Mouse (Mus musculus): ENCODE results near the gene Gse1. TPM values are rescaled to one million over a fixed set of nuclear protein-coding genes. Genes with fewer than 3 reads are reported as not detected.

Gse1 gene
- polyA plus RNA-seq, 1 experiment from 2014 or later = 9.6 TPM

DNA sequence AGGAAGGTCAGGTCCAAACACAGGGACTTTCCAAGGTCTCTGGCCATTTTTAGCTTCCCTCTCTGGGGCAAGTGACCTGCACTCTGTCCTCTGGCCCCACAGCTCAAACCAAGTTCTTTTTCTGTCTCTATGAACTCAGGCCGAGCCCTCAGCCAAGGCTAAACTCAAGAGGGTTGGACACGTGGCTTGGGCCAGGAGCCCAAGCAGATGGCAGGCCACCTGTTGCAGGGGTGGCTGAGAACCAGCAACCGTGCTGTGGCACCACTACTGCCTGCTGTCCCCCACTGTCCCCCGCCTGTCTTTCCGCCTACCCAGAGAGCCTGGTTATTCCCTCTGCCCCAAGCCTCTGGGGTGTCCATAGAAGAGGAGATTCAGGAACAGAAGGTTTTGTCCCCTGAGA is 14.3 kb upstream of the Gse1 start:
- Histone ChIP-seq H3K27me3 (0 out of 2 replicates have a peak, but pooled peaks cover 9% of the 10 kb centered on the region), H3K36me3 (no peaks in the 10 kb centered on the region), H3K4me3 (no peak overlapping the region), H3K4me1 (peaks cover 39% of the 10 kb centered on the region), H3K9ac (no peak overlapping the region), H3K27ac (no peak overlapping the region), H3K9me3 (no peaks in the 10 kb centered on the region), H3K4me2 (no peak overlapping the region)
- no peak for ATAC-seq (ENCODE audit: borderline replicate concordance, extremely low read depth, low FRiP score, low TSS enrichment)
- WGBS = 71% methylated on average over 5 of the region's 5 CpGs

GRCm38 (mm10) chr8:120215416-120216141 is 12.7 kb upstream of the Gse1 start:
- WGBS = 35% methylated on average over 7 of the region's 7 CpGs

DNA sequence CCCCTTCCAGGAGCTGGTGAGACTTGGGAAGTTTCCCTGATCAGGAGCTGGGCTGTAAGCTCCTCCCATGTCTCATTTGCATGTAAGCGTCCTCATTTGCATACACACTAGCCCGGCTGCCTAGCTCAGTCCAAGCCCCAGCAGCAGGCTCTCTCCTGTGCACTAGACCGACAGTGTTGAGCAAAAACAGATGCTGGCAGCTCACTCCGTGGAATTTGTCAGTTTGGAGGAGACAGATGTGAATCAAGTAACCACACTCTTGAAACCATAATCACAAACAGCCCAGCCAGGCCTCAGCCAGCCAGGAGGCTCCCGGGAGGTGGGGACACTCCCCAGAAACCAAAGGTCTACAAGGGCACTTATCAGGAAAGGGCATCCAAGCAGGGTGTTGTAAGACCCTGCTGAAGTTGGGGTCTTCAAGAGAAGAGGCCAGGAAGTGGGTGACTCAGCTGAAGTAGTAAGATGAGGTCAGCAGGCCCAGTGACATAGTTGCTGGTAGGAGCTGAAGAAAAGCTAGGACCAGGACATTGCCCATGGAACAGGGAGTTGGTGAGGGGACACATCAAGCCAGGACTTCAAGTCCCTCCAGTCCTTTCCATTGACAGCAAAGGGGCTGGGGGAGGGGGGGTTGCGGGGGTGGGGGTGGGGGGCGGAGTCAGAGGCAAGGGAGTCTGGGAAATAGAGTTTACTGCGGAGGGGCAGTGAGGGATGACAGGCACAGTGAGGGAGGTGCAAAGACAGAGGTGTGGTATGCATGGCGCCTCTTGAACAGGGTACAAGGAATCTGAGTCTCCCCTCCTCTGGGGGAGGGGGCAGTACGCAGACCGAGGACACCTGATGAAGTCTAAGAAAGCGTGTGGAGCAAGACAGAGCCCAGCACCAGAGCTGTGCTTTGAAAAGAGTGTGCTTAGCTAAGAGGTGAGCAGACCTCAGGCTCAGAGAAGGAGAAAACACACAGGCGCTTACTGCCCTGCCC is 11.1 kb upstream of the Gse1 start:
- Histone ChIP-seq H3K4me2 (no peak overlapping the region), H3K36me3 (no peaks in the 10 kb centered on the region), H3K27me3 (peaks cover 10% of the 10 kb centered on the region; the same call in 1 of the 2 replicates), H3K9ac (no peak overlapping the region), H3K27ac (peak overlapping the region; percentile 66), H3K9me3 (no peaks in the 10 kb centered on the region), H3K4me1 (peaks cover 35% of the 10 kb centered on the region), H3K4me3 (no peak overlapping the region)
- WGBS = 17% methylated on average over 13 of the region's 13 CpGs
- ATAC-seq (ENCODE audit: borderline replicate concordance, extremely low read depth, low FRiP score, low TSS enrichment) = peak; percentile 79

More at GRCm38 (mm10) chr8:120215416-120216141, 12.7 kb upstream of the Gse1 start:
- no peaks in the 10 kb centered on the region for H3K36me3 ChIP-seq
- no peak overlapping the region for H3K4me3 ChIP-seq
- peaks cover 43% of the 10 kb centered on the region for H3K4me1 ChIP-seq
- no peaks in the 10 kb centered on the region for H3K9me3 ChIP-seq
- 0 out of 2 replicates have a peak, but pooled peaks cover 9% of the 10 kb centered on the region for H3K27me3 ChIP-seq
- no peak overlapping the region for H3K4me2 ChIP-seq
- no peak overlapping the region for H3K9ac ChIP-seq
- no peak for ATAC-seq (ENCODE audit: borderline replicate concordance, extremely low read depth, low FRiP score, low TSS enrichment)
- peak overlapping the region; percentile 26 for H3K27ac ChIP-seq

- no peak for ATAC-seq (ENCODE audit: borderline replicate concordance, extremely low read depth, low FRiP score, low TSS enrichment)
- Histone ChIP-seq H3K36me3 (no peaks in the 10 kb centered on the region), H3K27me3 (peaks cover 10% of the 10 kb centered on the region; the same call in 1 of the 2 replicates), H3K27ac (no peak overlapping the region), H3K4me2 (no peak overlapping the region), H3K9ac (no peak overlapping the region), H3K4me1 (peaks cover 36% of the 10 kb centered on the region), H3K9me3 (no peaks in the 10 kb centered on the region), H3K4me3 (no peak overlapping the region)
- 39% methylated on average over 11 of the region's 11 CpGs for WGBS
These were observed 5.7 kb upstream of the Gse1 start for GRCm38 (mm10) chr8:120222548-120222947.

GRCm38 (mm10) chr8:120224521-120225420 is 3.5 kb upstream of the Gse1 start:
- ATAC-seq (ENCODE audit: borderline replicate concordance, extremely low read depth, low FRiP score, low TSS enrichment) = no peak
- H3K27me3 ChIP-seq = peaks cover 23% of the 10 kb centered on the region; the same call in 1 of the 2 replicates
- H3K9me3 ChIP-seq = no peaks in the 10 kb centered on the region
- H3K9ac ChIP-seq = no peak overlapping the region
- no peaks in the 10 kb centered on the region for H3K36me3 ChIP-seq
- H3K4me1 ChIP-seq = peaks cover 45% of the 10 kb centered on the region
- 58% methylated on average over 11 of the region's 11 CpGs for WGBS
- H3K4me2 ChIP-seq = no peak overlapping the region
- no peak overlapping the region for H3K4me3 ChIP-seq
- no peak overlapping the region for H3K27ac ChIP-seq

GRCm38 (mm10) chr8:120225421-120226151 is 2.7 kb upstream of the Gse1 start:
- Histone ChIP-seq H3K36me3 (no peaks in the 10 kb centered on the region), H3K9ac (no peak overlapping the region), H3K27ac (no peak overlapping the region), H3K4me3 (no peak overlapping the region), H3K9me3 (no peaks in the 10 kb centered on the region), H3K27me3 (peaks cover 31% of the 10 kb centered on the region), H3K4me1 (peaks cover 49% of the 10 kb centered on the region), H3K4me2 (no peak overlapping the region)
- WGBS = 49% methylated on average over 10 of the region's 10 CpGs
- ATAC-seq (ENCODE audit: borderline replicate concordance, extremely low read depth, low FRiP score, low TSS enrichment) = no peak

DNA sequence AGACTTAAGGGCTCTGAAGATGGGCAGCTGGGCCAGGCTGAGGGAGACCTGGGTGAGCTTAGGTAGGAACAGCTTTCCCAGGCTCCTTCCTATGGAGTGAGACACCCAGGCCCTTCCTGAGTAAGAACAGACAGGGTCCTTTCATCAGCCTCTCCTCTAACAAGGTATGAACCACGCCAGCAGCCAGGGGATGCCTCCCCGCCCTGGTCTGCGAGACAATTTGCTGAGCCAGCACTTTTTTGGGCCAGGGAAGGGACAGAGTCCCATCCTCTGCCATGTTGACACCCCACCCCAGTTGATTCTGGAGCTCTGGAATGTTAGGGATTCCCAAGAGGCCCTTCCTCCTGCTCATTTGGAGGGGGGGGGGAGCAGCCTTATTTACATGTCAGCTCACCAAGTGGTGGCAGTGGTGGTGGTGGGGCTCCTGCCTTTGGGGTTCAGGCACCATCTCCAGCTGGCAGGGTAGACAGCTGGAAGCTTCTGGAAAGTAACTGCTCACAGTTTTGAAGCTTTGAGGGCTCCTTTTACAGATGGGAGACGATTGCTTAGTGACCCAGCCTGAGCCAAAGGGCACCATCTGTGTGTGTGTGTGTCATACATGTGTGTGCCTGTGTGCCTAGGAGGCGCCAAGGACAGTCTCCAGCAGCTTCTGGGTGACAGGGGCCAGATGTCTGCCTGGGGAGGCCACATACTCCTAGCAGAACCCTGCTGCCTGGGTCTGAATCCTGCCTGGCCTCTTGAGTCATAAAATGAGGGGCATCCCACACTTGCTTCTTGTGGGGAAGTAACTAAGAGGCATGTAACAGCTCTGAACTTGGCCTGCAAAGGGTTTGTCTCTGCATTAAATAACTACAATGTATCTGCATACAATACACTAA is 1.3 kb upstream of the Gse1 start:
- Histone ChIP-seq H3K9me3 (no peaks in the 10 kb centered on the region), H3K27me3 (peaks cover 26% of the 10 kb centered on the region), H3K4me1 (peaks cover 61% of the 10 kb centered on the region), H3K4me3 (no peak overlapping the region), H3K9ac (no peak overlapping the region), H3K36me3 (no peaks in the 10 kb centered on the region), H3K27ac (peak overlapping the region; percentile 38; the same call in 1 of the 2 replicates), H3K4me2 (peak overlapping the region; percentile 98)
- no peak for ATAC-seq (ENCODE audit: borderline replicate concordance, extremely low read depth, low FRiP score, low TSS enrichment)
- WGBS = 52% methylated on average over 5 of the region's 5 CpGs

DNA sequence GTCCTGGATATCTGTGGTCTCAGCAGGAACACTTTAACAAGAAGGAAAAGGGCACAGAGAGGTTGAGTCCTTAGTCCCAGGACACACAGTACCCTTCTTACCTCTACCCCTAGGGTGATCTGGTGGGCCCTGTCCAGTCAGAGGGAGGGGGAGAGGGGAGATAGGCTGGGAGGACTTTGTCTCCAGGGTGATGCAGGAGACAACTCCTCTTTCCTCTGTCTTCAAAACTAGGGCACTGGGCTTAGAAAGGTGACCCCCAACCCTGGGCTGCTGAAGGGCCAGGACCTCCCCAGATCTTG is 729 bp upstream of the Gse1 start:
- Histone ChIP-seq H3K4me2 (peak overlapping the region; percentile 98), H3K27me3 (peaks cover 26% of the 10 kb centered on the region), H3K4me1 (peaks cover 62% of the 10 kb centered on the region), H3K9me3 (no peaks in the 10 kb centered on the region), H3K36me3 (no peaks in the 10 kb centered on the region), H3K27ac (peak overlapping the region; percentile 38), H3K4me3 (peak overlapping the region; percentile 64), H3K9ac (no peak overlapping the region)
- peak; percentile 4; the same call in 1 of the 2 replicates for ATAC-seq (ENCODE audit: borderline replicate concordance, extremely low read depth, low FRiP score, low TSS enrichment)

GRCm38 (mm10) chr8:120228781-120229573 is 721 bp downstream of the Gse1 start:
- Histone ChIP-seq H3K9me3 (no peaks in the 10 kb centered on the region), H3K27me3 (peaks cover 31% of the 10 kb centered on the region), H3K9ac (peak overlapping the region; percentile 55), H3K4me3 (peak overlapping the region; percentile 64), H3K36me3 (no peaks in the 10 kb centered on the region), H3K4me1 (peaks cover 76% of the 10 kb centered on the region), H3K27ac (peak overlapping the region; percentile 38), H3K4me2 (peak overlapping the region; percentile 98)
- ATAC-seq (ENCODE audit: borderline replicate concordance, extremely low read depth, low FRiP score, low TSS enrichment) = 0 out of 2 replicates have a peak, but pooled peaks have one; percentile 0
- WGBS = under 1% methylated on average over 93 of the region's 125 CpGs

- no peak for ATAC-seq (ENCODE audit: borderline replicate concordance, extremely low read depth, low FRiP score, low TSS enrichment)
- Histone ChIP-seq H3K36me3 (no peaks in the 10 kb centered on the region), H3K9ac (peak overlapping the region; percentile 55), H3K9me3 (no peaks in the 10 kb centered on the region), H3K4me1 (peaks cover 80% of the 10 kb centered on the region), H3K4me3 (peak overlapping the region; percentile 64), H3K27me3 (peaks cover 31% of the 10 kb centered on the region), H3K27ac (peak overlapping the region; percentile 38), H3K4me2 (peak overlapping the region; percentile 98)
- 1% methylated on average over 19 of the region's 22 CpGs for WGBS
These were observed 1.3 kb downstream of the Gse1 start for GRCm38 (mm10) chr8:120229574-120229916.

All from lung, embryonic 15.5 days (tissue).